ENCODE assay signal across 18 mouse cellular contexts in genomic region chr12:8573405-8573804, GRCm38 (mm10). TPM values are rescaled to one million over a fixed set of nuclear protein-coding genes. Genes with fewer than 3 reads are reported as not detected.
A peak's percentile ranks its signal among the peaks of the same experiment; 100 is the strongest.
DNase-seq lines count a peak whose midpoint lies in the region; ATAC-seq and TF ChIP-seq lines count a peak whose summit lies in the region.
"Had no signal": no experiment of that assay in that cellular context is flagged by ENCODE, and none has a peak within 500 bp of the region (broad histone marks: within the 10 kb centered on the region; RNA-seq: fewer than 3 reads in every experiment).

No protein-coding gene starts in this region.

- no peak overlapping the region for H3K9ac ChIP-seq in forebrain, embryonic 13.5 days
- H3K9ac ChIP-seq in lung, postnatal 0 days (replicated peaks; ENCODE audit: low read depth) = no peak overlapping the region
- H3K9ac ChIP-seq in liver, embryonic 15.5 days = no peak overlapping the region
- H3K9ac ChIP-seq: limb, embryonic 15.5 days; midbrain, embryonic 12.5 days had no signal

- TF ChIP-seq CTCF in kidney, adult 2 months (conservative IDR thresholded peaks at IDR 0.05; ENCODE audit: insufficient read depth, insufficient read length, low read depth, low read length) = peak; percentile 30; the same call in 1 of the 2 replicates
- 0 out of 2 replicates have a peak, but pooled peaks have one; percentile 14 for TF ChIP-seq CTCF in lung, postnatal 0 days (IDR thresholded peaks at IDR 0.05)

- no peak for ATAC-seq in forebrain, embryonic 13.5 days
- ATAC-seq in lung, postnatal 0 days = no peak
- no peak for ATAC-seq in liver, embryonic 15.5 days (ENCODE audit: insufficient read depth)
- ATAC-seq: inflammation-experienced regulatory T-cells, adult 6 months had no signal

- no peaks in the 10 kb centered on the region for H3K4me1 ChIP-seq in forebrain, embryonic 13.5 days
- H3K4me1 ChIP-seq in forebrain, embryonic 10.5 days = peaks cover 7% of the 10 kb centered on the region; the same call in 1 of the 2 replicates
- no peaks in the 10 kb centered on the region for H3K4me1 ChIP-seq in kidney, adult 2 months (ENCODE audit: control insufficient read depth, insufficient read depth, low read length)
- no peaks in the 10 kb centered on the region for H3K4me1 ChIP-seq in lung, postnatal 0 days (ENCODE audit: insufficient read depth, low read depth, low read length)
- H3K4me1 ChIP-seq in liver, embryonic 15.5 days (replicated peaks) = no peaks in the 10 kb centered on the region
- H3K4me1 ChIP-seq: midbrain, embryonic 12.5 days had no signal

- peak overlapping the region; percentile 7; the same call in 1 of the 2 replicates for H3K4me2 ChIP-seq in forebrain, embryonic 13.5 days
- no peak overlapping the region; the same call in 1 of the 2 replicates for H3K4me2 ChIP-seq in lung, postnatal 0 days (replicated peaks; ENCODE audit: low read depth, low read length)
- H3K4me2 ChIP-seq in liver, embryonic 15.5 days = 0 out of 2 replicates have a peak overlapping the region, but pooled peaks have one; percentile 2
- H3K4me2 ChIP-seq: limb, embryonic 15.5 days; midbrain, embryonic 12.5 days had no signal

- no peak for TF ChIP-seq POLR2A in kidney, adult 2 months (IDR thresholded peaks at IDR 0.05; ENCODE audit: low read depth, low read length)

- H3K27ac ChIP-seq in forebrain, embryonic 13.5 days = no peak overlapping the region
- no peak overlapping the region for H3K27ac ChIP-seq in forebrain, embryonic 10.5 days
- H3K27ac ChIP-seq in kidney, adult 2 months (ENCODE audit: insufficient read depth, low read depth, low read length) = no peak overlapping the region
- H3K27ac ChIP-seq in lung, postnatal 0 days (ENCODE audit: low read length) = no peak overlapping the region
- H3K27ac ChIP-seq in liver, embryonic 15.5 days (replicated peaks) = no peak overlapping the region
- H3K27ac ChIP-seq: limb, embryonic 15.5 days; midbrain, embryonic 12.5 days had no signal

- no peaks in the 10 kb centered on the region for H3K27me3 ChIP-seq in forebrain, embryonic 13.5 days
- no peaks in the 10 kb centered on the region for H3K27me3 ChIP-seq in forebrain, embryonic 10.5 days (ENCODE audit: poor library complexity, severe bottlenecking)
- H3K27me3 ChIP-seq in kidney, adult 2 months (replicated peaks; ENCODE audit: control insufficient read depth, insufficient read depth, low read length) = no peaks in the 10 kb centered on the region
- no peaks in the 10 kb centered on the region for H3K27me3 ChIP-seq in lung, postnatal 0 days (replicated peaks; ENCODE audit: insufficient read depth, low read length)
- no peaks in the 10 kb centered on the region for H3K27me3 ChIP-seq in liver, embryonic 15.5 days
- H3K27me3 ChIP-seq: limb, embryonic 15.5 days; midbrain, embryonic 12.5 days had no signal

- TF ChIP-seq EP300 in lung, postnatal 0 days (IDR thresholded peaks at IDR 0.05) = no peak

- WGBS in forebrain, embryonic 13.5 days = 81% methylated on average over 11 of the region's 11 CpGs
- whole genome bisulfite sequencing in forebrain, embryonic 10.5 days = 78% methylated on average over 11 of the region's 11 CpGs
- WGBS in kidney, adult 2 months = 74% methylated on average over 11 of the region's 11 CpGs
- WGBS in lung, postnatal 0 days = 76% methylated on average over 11 of the region's 11 CpGs
- 60% methylated on average over 11 of the region's 11 CpGs for WGBS in liver, embryonic 15.5 days (ENCODE audit: insufficient replicate concordance)

- no peak overlapping the region for H3K4me3 ChIP-seq in forebrain, embryonic 13.5 days
- no peak overlapping the region for H3K4me3 ChIP-seq in forebrain, embryonic 10.5 days
- no peak overlapping the region for H3K4me3 ChIP-seq in kidney, adult 2 months (ENCODE audit: insufficient read depth, low read depth, low read length)
- H3K4me3 ChIP-seq in lung, postnatal 0 days (ENCODE audit: low read depth, low read length) = no peak overlapping the region
- H3K4me3 ChIP-seq in liver, embryonic 15.5 days (replicated peaks) = peak overlapping the region; percentile 37
- H3K4me3 ChIP-seq: limb, embryonic 15.5 days; midbrain, embryonic 12.5 days had no signal

- DNase-seq in forebrain, embryonic 10.5 days (ENCODE audit: extremely low spot score, low spot score) = no peak
- no peak for DNase-seq in kidney, adult 2 months
- DNase-seq in kidney, adult 18-20 months = no peak
- peak; percentile 32 for DNase-seq in lung, postnatal 0 days (ENCODE audit: low spot score)
- no peak for DNase-seq in lung, postnatal 10 days
- no peak for DNase-seq in right cerebral cortex, adult 2 months (ENCODE audit: low spot score in 2 of 2)
- DNase-seq: cerebellum, adult 2 months; heart, postnatal 10 days; layer of hippocampus, adult 9-11 months had no signal

- no peaks in the 10 kb centered on the region for H3K36me3 ChIP-seq in forebrain, embryonic 13.5 days (ENCODE audit: poor library complexity, severe bottlenecking)
- no peaks in the 10 kb centered on the region for H3K36me3 ChIP-seq in forebrain, embryonic 10.5 days (replicated peaks)
- H3K36me3 ChIP-seq in kidney, adult 2 months (ENCODE audit: control insufficient read depth, insufficient read depth, low read length) = no peaks in the 10 kb centered on the region
- H3K36me3 ChIP-seq in lung, postnatal 0 days (ENCODE audit: insufficient read depth, low read length) = no peaks in the 10 kb centered on the region
- no peaks in the 10 kb centered on the region for H3K36me3 ChIP-seq in liver, embryonic 15.5 days (replicated peaks)
- H3K36me3 ChIP-seq: limb, embryonic 15.5 days; midbrain, embryonic 12.5 days had no signal

- no peaks in the 10 kb centered on the region for H3K9me3 ChIP-seq in forebrain, embryonic 13.5 days (replicated peaks)
- H3K9me3 ChIP-seq in forebrain, embryonic 10.5 days = no peaks in the 10 kb centered on the region; the same call in 1 of the 2 replicates
- H3K9me3 ChIP-seq in lung, postnatal 0 days (ENCODE audit: low read length) = no peaks in the 10 kb centered on the region
- H3K9me3 ChIP-seq in liver, embryonic 15.5 days (replicated peaks) = no peaks in the 10 kb centered on the region
- H3K9me3 ChIP-seq: limb, embryonic 15.5 days; midbrain, embryonic 12.5 days had no signal

RNA-seq across cellular contexts. Expression of gene Slc7a15, which starts 25.5 kb away (rescaled TPM):
- not detected in 2 replicates for polyA plus RNA-seq in forebrain, embryonic 13.5 days (2015; fragmentation: Nextera tagmentation; extraction: Ambion mirVana)
- not detected in 2 replicates for polyA plus RNA-seq in forebrain, embryonic 10.5 days (2016; fragmentation: Nextera tagmentation; extraction: Ambion mirVana)
- 0.49 and 0.61 TPM in 2 replicates for polyA plus RNA-seq in kidney, adult 2 months (2012; rRNA removed)
- not detected in 2 replicates for polyA plus RNA-seq in lung, postnatal 0 days (2015; fragmentation: Nextera tagmentation; extraction: Ambion mirVana)
- polyA plus RNA-seq in liver, embryonic 15.5 days (2015; fragmentation: Nextera tagmentation; extraction: Ambion mirVana) = 0.05 and 0.09 TPM in 2 replicates
- polyA plus RNA-seq: brain, embryonic 14.5 days; cortical plate, adult 2 months; erythroblast, embryonic 14.5 days; frontal cortex, adult 2 months; inflammation-experienced regulatory T-cells, adult 6 months; limb, embryonic 15.5 days; midbrain, embryonic 12.5 days had no signal
